ENCODE assay signal across 39 mouse cellular contexts in the genomic region with DNA sequence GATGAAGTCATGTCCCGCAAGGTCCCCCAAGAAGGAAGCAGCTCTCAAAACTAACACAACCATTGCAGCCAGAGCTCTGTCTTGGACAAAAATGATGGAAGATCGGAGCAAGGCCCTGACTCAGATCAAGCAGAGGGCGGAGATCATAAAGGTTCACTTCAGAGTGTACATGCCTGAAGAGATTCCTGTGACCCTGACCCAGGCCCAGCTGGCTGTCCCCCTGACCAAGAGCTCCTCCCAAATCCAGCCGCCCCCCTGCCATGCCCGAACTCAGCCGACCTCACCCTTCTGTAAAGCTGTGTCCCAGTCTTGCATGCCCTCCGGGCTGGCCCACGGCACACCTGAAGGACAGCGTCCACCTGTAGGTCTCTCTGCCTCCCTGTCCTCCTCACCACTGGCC. TPM values are rescaled to one million over a fixed set of nuclear protein-coding genes. Genes with fewer than 3 reads are reported as not detected.
"Had no signal": no experiment of that assay in that cellular context is flagged by ENCODE, and none has a peak within 500 bp of the region (broad histone marks: within the 10 kb centered on the region; RNA-seq: fewer than 3 reads in every experiment).

No protein-coding gene starts in this region.

- DNase-seq: kidney, adult 11 months; kidney, adult 2 months; kidney, adult 9 months; kidney, postnatal 14 days; layer of hippocampus, adult 9-11 months; layer of hippocampus, postnatal 36 days had no signal

RNA-seq across cellular contexts. Expression of a gene that starts 6.5 kb away (rescaled TPM):
- total RNA-seq: gastrocnemius, adult 18-20 months; gastrocnemius, adult 8-10 months; heart, postnatal 25 days; liver, adult 2 months had no signal
- polyA plus RNA-seq: heart, embryonic 10.5 days; heart, embryonic 14.5 days; intestine, embryonic 16.5 days; limb, embryonic 11.5 days; limb, embryonic 13.5 days; liver, adult 2 months; liver, embryonic 12.5 days; liver, embryonic 14.5 days; liver, embryonic 16.5 days had no signal

RNA-seq across cellular contexts. Expression of a gene that starts 8.5 kb away (rescaled TPM):
- total RNA-seq: gastrocnemius, adult 18-20 months; gastrocnemius, adult 8-10 months; gastrocnemius, postnatal 14 days; gastrocnemius, postnatal 36 days; heart, adult 18-20 months; heart, adult 8-10 months; heart, postnatal 10 days; heart, postnatal 25 days; hematopoietic stem cell, adult 5-6 weeks; hindbrain, postnatal 0 days; layer of hippocampus, adult 18-20 months; layer of hippocampus, adult 8-10 months; layer of hippocampus, postnatal 14 days; layer of hippocampus, postnatal 36 days; left cerebral cortex, adult 18-20 months; left cerebral cortex, adult 8-10 months; left cerebral cortex, postnatal 10 days; left cerebral cortex, postnatal 25 days; left cerebral cortex, postnatal 4 days had no signal
- polyA plus RNA-seq: heart, embryonic 10.5 days; heart, embryonic 12.5 days; heart, embryonic 14.5 days; heart, embryonic 16.5 days; hindbrain, embryonic 11.5 days; hindbrain, embryonic 13.5 days; hindbrain, embryonic 15.5 days; hindbrain, postnatal 0 days; limb, embryonic 11.5 days; limb, embryonic 13.5 days; limb, embryonic 15.5 days; liver, embryonic 12.5 days had no signal
